Mouse (Mus musculus) myocyte (in vitro differentiated cells): ENCODE measurements around the gene Hipk3. TPM values are rescaled to one million over a fixed set of nuclear protein-coding genes. Genes with fewer than 3 reads are reported as not detected.

Experiments used
- H3K27me3 ChIP-seq: one replicate; pipeline ENCODE4 v1.6.1; 2011; ENCODE audit not compliant: control insufficient read depth, insufficient read depth, insufficient read length
- H3K36me3 ChIP-seq: one replicate; pipeline ENCODE4 v1.6.1; 2011; ENCODE audit not compliant: control insufficient read depth, insufficient read depth
- H3K4me2 ChIP-seq: one replicate; pipeline ENCODE4 v1.6.1; 2011; ENCODE audit warnings: low read depth, control low read depth
- H3K4me3 ChIP-seq: one replicate; pipeline ENCODE4 v1.5.1; 2011; ENCODE audit warnings: mild to moderate bottlenecking, control low read depth, moderate library complexity
- H3K79me2 ChIP-seq: one replicate; pipeline ENCODE4 v1.6.1; 2011; ENCODE audit not compliant: control insufficient read depth, insufficient read depth
- H3ac ChIP-seq: one replicate; pipeline ENCODE4 v1.6.1; 2011; ENCODE audit not compliant: control insufficient read depth, insufficient read length
- CEBPB ChIP-seq: IDR thresholded peaks from 2 replicates; pipeline ENCODE4 v1.6.1; 2011; ENCODE audit warnings: mild to moderate bottlenecking, moderate library complexity; ENCODE audit not compliant: poor library complexity, insufficient read depth, severe bottlenecking
- E2F4 ChIP-seq: IDR thresholded peaks from one replicate; pipeline ENCODE4 v1.6.1; 2011; ENCODE audit warnings: mild to moderate bottlenecking, control low read depth, moderate library complexity; ENCODE audit not compliant: insufficient read depth
- MAX ChIP-seq: IDR thresholded peaks from one replicate; pipeline ENCODE4 v1.6.1; 2011; ENCODE audit warnings: low read depth, mild to moderate bottlenecking, control low read depth
- MYOD1 ChIP-seq, 3 experiments: IDR thresholded peaks; one replicate each; pipeline ENCODE4 v1.6.1; 2011; ENCODE audit warnings: control low read depth in 2 of 3, low read depth in 2 of 3, mild to moderate bottlenecking in 2 of 3, moderate library complexity in 1 of 3; ENCODE audit not compliant: insufficient read length in 2 of 3, control insufficient read depth in 1 of 3
- MYOG ChIP-seq, 3 experiments: IDR thresholded peaks; one replicate each; pipeline ENCODE4 v1.6.1; 2011; ENCODE audit warnings: control low read depth in 2 of 3, low read depth in 2 of 3, mild to moderate bottlenecking in 2 of 3; ENCODE audit not compliant: insufficient read length in 2 of 3, control insufficient read depth in 1 of 3, insufficient read depth in 1 of 3
- POLR2A ChIP-seq: IDR thresholded peaks from one replicate; pipeline ENCODE4 v1.6.1; 2011; ENCODE audit warnings: low read depth, mild to moderate bottlenecking, control low read depth, moderate library complexity; ENCODE audit not compliant: insufficient read length
- POLR2AphosphoS2 ChIP-seq: IDR thresholded peaks from one replicate; pipeline ENCODE4 v1.6.1; 2011; ENCODE audit warnings: low read depth, control low read depth; ENCODE audit not compliant: insufficient read length
- REST ChIP-seq: IDR thresholded peaks from one replicate; pipeline ENCODE4 v1.6.1; 2011; ENCODE audit warnings: mild to moderate bottlenecking, control low read depth, moderate library complexity; ENCODE audit not compliant: insufficient read depth, insufficient read length
- SRF ChIP-seq: IDR thresholded peaks from one replicate; pipeline ENCODE4 v1.6.1; 2011; ENCODE audit warnings: low read depth; ENCODE audit not compliant: control insufficient read depth, insufficient read length
- TCF12 ChIP-seq: IDR thresholded peaks from one replicate; pipeline ENCODE4 v1.6.1; 2011; ENCODE audit warnings: mild to moderate bottlenecking, control low read depth; ENCODE audit not compliant: poor library complexity, insufficient read depth, severe bottlenecking
- TCF3 ChIP-seq: IDR thresholded peaks from one replicate; pipeline ENCODE4 v1.6.1; 2011; ENCODE audit warnings: low read depth, control low read depth; ENCODE audit not compliant: insufficient read length
- USF1 ChIP-seq: IDR thresholded peaks from one replicate; pipeline ENCODE4 v1.6.1; 2011; ENCODE audit warnings: low read depth, mild to moderate bottlenecking, control low read depth, moderate library complexity
- polyA plus RNA-seq: library from polyadenylated mRNA; unstranded; fragments of >200 nt; fragmentation: generic; extraction: Trizol; gene quantifications from one replicate; pipeline ENCODE4 v1.2.1, GENCODE M21; 2012; ENCODE audit warnings: missing spikeins

Hipk3 gene
- 14.3 TPM for polyA plus RNA-seq

- peaks cover 36% of the 10 kb centered on the region for H3K79me2 ChIP-seq
- peak within 1 kb of the TSS; percentile 85 for H3ac ChIP-seq
- peak in 1 of 3 experiments; percentile 62 for TF ChIP-seq MYOD1 (IDR thresholded peaks at IDR 0.05; ENCODE audit: control insufficient read depth in 1 of 3, insufficient read length in 2 of 3, low read depth in 2 of 3)
- no peak for TF ChIP-seq E2F4
- TF ChIP-seq MYOG (IDR thresholded peaks at IDR 0.05; ENCODE audit: control insufficient read depth in 1 of 3, insufficient read depth in 1 of 3, insufficient read length in 2 of 3, low read depth in 2 of 3) = peak in 1 of 3 experiments; percentile 46
- TF ChIP-seq POLR2A = peak; percentile 85
- no peak for TF ChIP-seq REST
- TF ChIP-seq POLR2AphosphoS2 = peak; percentile 82
- TF ChIP-seq USF1 = no peak
- no peak for TF ChIP-seq SRF
- no peak for TF ChIP-seq MAX
- peak within 1 kb of the TSS; percentile 90 for H3K4me2 ChIP-seq
- peak within 1 kb of the TSS; percentile 58 for H3K4me3 ChIP-seq
- no peaks in the 10 kb centered on the region for H3K36me3 ChIP-seq
- H3K27me3 ChIP-seq = no peaks in the 10 kb centered on the region
Measured at GRCm38 (mm10) chr2:104493951-104494800, at the start of gene Hipk3. TSS of gene Hipk3 (minus strand) at chr2:104494446.

- no peak overlapping the region for H3K4me2 ChIP-seq
- H3K36me3 ChIP-seq = no peaks in the 10 kb centered on the region
- H3K27me3 ChIP-seq = no peaks in the 10 kb centered on the region
- TF ChIP-seq MAX (no peak), TCF12 (no peak), TCF3 (no peak), E2F4 (no peak), POLR2AphosphoS2 (no peak), USF1 (no peak), MYOD1 (IDR thresholded peaks at IDR 0.05; ENCODE audit: control insufficient read depth in 1 of 3, insufficient read length in 2 of 3, low read depth in 2 of 3) (no peak), CEBPB (no peak), MYOG (IDR thresholded peaks at IDR 0.05; ENCODE audit: control insufficient read depth in 1 of 3, insufficient read depth in 1 of 3, insufficient read length in 2 of 3, low read depth in 2 of 3) (no peak), REST (no peak), SRF (no peak), POLR2A (no peak)
- no peak overlapping the region for H3ac ChIP-seq
- H3K79me2 ChIP-seq = no peaks in the 10 kb centered on the region
- H3K4me3 ChIP-seq = no peak overlapping the region
Measured at GRCm38 (mm10) chr2:104540286-104540685, 46.0 kb upstream of the Hipk3 start.

GRCm38 (mm10) chr2:104534751-104535150 is 40.5 kb upstream of the Hipk3 start:
- Histone ChIP-seq H3K4me2 (no peak overlapping the region), H3K4me3 (no peak overlapping the region)
- TF ChIP-seq MYOG (IDR thresholded peaks at IDR 0.05; ENCODE audit: control insufficient read depth in 1 of 3, insufficient read depth in 1 of 3, insufficient read length in 2 of 3, low read depth in 2 of 3) = no peak
- no peak for TF ChIP-seq POLR2A
- no peak for TF ChIP-seq MYOD1 (IDR thresholded peaks at IDR 0.05; ENCODE audit: control insufficient read depth in 1 of 3, insufficient read length in 2 of 3, low read depth in 2 of 3)
- TF ChIP-seq CEBPB = no peak
- TF ChIP-seq USF1 = no peak
- TF ChIP-seq E2F4 = no peak
- no peak for TF ChIP-seq MAX
- TF ChIP-seq POLR2AphosphoS2 = no peak
- TF ChIP-seq TCF3 = no peak
- no peak for TF ChIP-seq TCF12
- no peak for TF ChIP-seq SRF
- TF ChIP-seq REST = no peak

GRCm38 (mm10) chr2:104532548-104532947 is 38.3 kb upstream of the Hipk3 start:
- no peak overlapping the region for H3ac ChIP-seq
- no peak for TF ChIP-seq SRF
- TF ChIP-seq TCF3 = no peak
- no peak for TF ChIP-seq USF1
- TF ChIP-seq MYOD1 (IDR thresholded peaks at IDR 0.05; ENCODE audit: control insufficient read depth in 1 of 3, insufficient read length in 2 of 3, low read depth in 2 of 3) = no peak
- TF ChIP-seq E2F4 = no peak
- no peak for TF ChIP-seq POLR2A
- no peak for TF ChIP-seq CEBPB
- TF ChIP-seq REST = no peak
- TF ChIP-seq MAX = no peak
- TF ChIP-seq POLR2AphosphoS2 = no peak
- TF ChIP-seq TCF12 = no peak
- no peak for TF ChIP-seq MYOG (IDR thresholded peaks at IDR 0.05; ENCODE audit: control insufficient read depth in 1 of 3, insufficient read depth in 1 of 3, insufficient read length in 2 of 3, low read depth in 2 of 3)
- no peaks in the 10 kb centered on the region for H3K79me2 ChIP-seq
- no peak overlapping the region for H3K4me3 ChIP-seq
- H3K27me3 ChIP-seq = no peaks in the 10 kb centered on the region
- H3K36me3 ChIP-seq = no peaks in the 10 kb centered on the region
- H3K4me2 ChIP-seq = no peak overlapping the region

More at GRCm38 (mm10) chr2:104534751-104535150, 40.5 kb upstream of the Hipk3 start:
- no peaks in the 10 kb centered on the region for H3K27me3 ChIP-seq
- H3ac ChIP-seq = no peak overlapping the region
- no peaks in the 10 kb centered on the region for H3K79me2 ChIP-seq
- H3K36me3 ChIP-seq = no peaks in the 10 kb centered on the region
